Mouse (Mus musculus) heart, embryonic 11.5 days (tissue): ENCODE data around the gene Haao. TPM values are rescaled to one million over a fixed set of nuclear protein-coding genes. Genes with fewer than 3 reads are reported as not detected.
A peak's percentile ranks its signal among the peaks of the same experiment; 100 is the strongest.

Experiments
- ATAC-seq: fragments of 200-750 bp; cut with Nextera tagmentation; replicated peaks from 2 replicates; pipeline ENCODE4 v1.8.0; 2017; ENCODE audit warnings: moderate library complexity; ENCODE audit not compliant: insufficient number of reproducible peaks, low FRiP score, low TSS enrichment
- H3K27ac ChIP-seq: fragments of 300-500 bp; sonication (generic); 2 replicates; pipeline ENCODE4 v1.5.1; 2014; ENCODE audit warnings: mild to moderate bottlenecking, low read depth, low read length
- H3K27me3 ChIP-seq: fragments of 300-500 bp; sonication (generic); 2 replicates; pipeline ENCODE4 v1.6.1; 2014; ENCODE audit warnings: mild to moderate bottlenecking, low read length, mixed read lengths; ENCODE audit not compliant: control insufficient read depth, insufficient read depth
- H3K36me3 ChIP-seq: fragments of 300-500 bp; sonication (generic); 2 replicates; pipeline ENCODE4 v1.6.1; 2014; ENCODE audit warnings: mild to moderate bottlenecking, low read length, moderate library complexity, mixed read lengths; ENCODE audit not compliant: control insufficient read depth, insufficient read depth
- H3K4me1 ChIP-seq: fragments of 300-500 bp; sonication (generic); 2 replicates; pipeline ENCODE4 v1.6.1; 2014; ENCODE audit warnings: low read length; ENCODE audit not compliant: control insufficient read depth, insufficient read depth
- H3K4me2 ChIP-seq: fragments of 300-500 bp; sonication (generic); 2 replicates; pipeline ENCODE4 v1.6.1; 2014; ENCODE audit warnings: mild to moderate bottlenecking, moderate library complexity
- H3K4me3 ChIP-seq: fragments of 300-500 bp; sonication (generic); 2 replicates; pipeline ENCODE4 v1.5.1; 2014; ENCODE audit warnings: low read depth, low read length
- H3K9ac ChIP-seq: fragments of 300-500 bp; sonication (generic); 2 replicates; pipeline ENCODE4 v1.6.1; 2014; ENCODE audit warnings: mild to moderate bottlenecking, low read depth, low read length, moderate library complexity
- H3K9me3 ChIP-seq: fragments of 300-500 bp; sonication (generic); replicated peaks from 2 replicates; pipeline ENCODE4 v1.6.1; 2016; ENCODE audit warnings: low read length; ENCODE audit not compliant: control insufficient read depth
- WGBS: fragments of 180-500 bp; shearing (Covaris S2); extraction: QIAGEN DNeasy Blood & Tissue Kit; methylation state at CpG from one replicate; pipeline ENCODE4 v1.1.7; 2014; ENCODE audit not compliant: insufficient replicate concordance; 5-methylcytosine and 5-hydroxymethylcytosine counted together
- polyA plus RNA-seq: library from polyadenylated mRNA; unstranded; fragments of >200 nt; fragmentation: Nextera tagmentation; extraction: Ambion mirVana; gene quantifications from 2 replicates; pipeline ENCODE4 v1.2.1, GENCODE M21; 2014

Gene Haao
- polyA plus RNA-seq, 1 experiment from 2014 or later: 0.21 TPM

DNA sequence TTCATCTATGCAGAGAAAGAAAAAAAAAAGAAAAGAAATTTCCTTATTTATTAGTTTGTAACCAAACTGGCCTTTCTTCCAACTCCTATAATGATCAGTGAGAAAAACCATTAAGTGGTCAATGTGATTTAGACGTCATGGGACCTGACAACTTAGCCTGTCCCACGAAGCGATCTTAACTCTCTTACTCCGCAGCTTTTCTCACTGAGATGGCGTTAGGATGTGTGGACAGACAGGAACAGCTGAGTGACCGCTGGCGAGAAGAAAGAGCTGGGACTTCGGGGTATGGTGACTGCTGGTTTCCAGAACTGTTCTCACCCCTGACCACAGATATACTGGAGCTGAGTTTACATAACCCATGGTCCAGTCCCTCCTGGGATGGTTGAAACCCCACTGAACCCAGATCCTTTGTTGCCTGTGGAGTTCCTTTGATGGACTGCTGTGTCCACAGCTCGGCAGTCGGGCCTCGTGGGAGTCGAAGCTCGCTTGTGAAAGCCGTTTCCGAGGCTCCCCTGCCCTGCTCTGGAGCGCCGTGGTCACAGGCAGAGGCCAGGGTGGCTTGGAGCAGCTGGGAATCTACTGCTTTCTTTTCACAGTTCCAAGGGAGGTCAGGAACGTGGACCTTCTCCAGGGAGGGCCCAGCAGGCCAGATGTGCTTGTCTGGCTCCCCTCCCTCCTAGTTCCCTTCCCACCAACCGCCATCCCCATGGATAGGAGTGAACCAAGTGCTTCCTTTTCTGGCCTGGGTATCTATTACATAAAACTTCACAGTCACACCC, 25.8 kb upstream of the Haao start:
- Histone ChIP-seq H3K27me3 (no peaks in the 10 kb centered on the region), H3K4me3 (no peak overlapping the region), H3K36me3 (no peaks in the 10 kb centered on the region), H3K27ac (no peak overlapping the region), H3K9ac (no peak overlapping the region), H3K4me1 (no peaks in the 10 kb centered on the region), H3K9me3 (no peaks in the 10 kb centered on the region; the same call in 1 of the 2 replicates), H3K4me2 (no peak overlapping the region)
- ATAC-seq: no peak
- 76% methylated on average over 19 of the region's 19 CpGs for WGBS

DNA sequence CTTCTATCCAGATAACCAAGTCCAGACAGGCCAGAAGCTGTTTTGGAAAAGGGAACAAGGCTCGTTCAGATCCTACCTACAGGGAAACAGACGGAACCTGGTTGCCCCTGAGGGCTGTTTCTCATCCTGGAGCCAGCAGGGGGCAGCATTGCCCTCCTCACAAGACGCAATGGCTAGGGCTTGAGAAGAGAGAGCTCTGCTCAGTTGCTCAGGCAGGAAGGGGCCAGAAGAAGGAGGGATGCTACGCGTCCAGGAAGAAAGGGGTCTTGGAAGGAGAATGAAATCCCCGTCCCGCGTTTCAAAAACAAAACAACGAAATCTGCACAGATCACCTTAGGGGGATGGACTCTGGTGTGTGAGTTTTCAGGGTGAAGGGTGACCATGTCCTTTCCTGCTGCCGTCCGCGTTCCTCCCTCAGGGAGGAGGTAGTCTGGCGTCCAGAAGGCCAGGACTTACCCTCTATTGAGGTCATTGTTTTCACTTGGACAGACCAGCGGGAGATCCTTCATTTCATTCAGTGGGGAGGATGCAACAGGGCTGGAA, 25.1 kb upstream of the Haao start:
- Histone ChIP-seq H3K27ac (no peak overlapping the region), H3K9ac (no peak overlapping the region), H3K4me1 (no peaks in the 10 kb centered on the region), H3K4me2 (0 out of 2 replicates have a peak overlapping the region, but pooled peaks have one; percentile 11), H3K27me3 (no peaks in the 10 kb centered on the region), H3K9me3 (no peaks in the 10 kb centered on the region; the same call in 1 of the 2 replicates), H3K36me3 (no peaks in the 10 kb centered on the region), H3K4me3 (no peak overlapping the region)
- 0 out of 2 replicates have a peak, but pooled peaks have one; percentile 25 for ATAC-seq
- 31% methylated on average over 14 of the region's 14 CpGs for WGBS

DNA sequence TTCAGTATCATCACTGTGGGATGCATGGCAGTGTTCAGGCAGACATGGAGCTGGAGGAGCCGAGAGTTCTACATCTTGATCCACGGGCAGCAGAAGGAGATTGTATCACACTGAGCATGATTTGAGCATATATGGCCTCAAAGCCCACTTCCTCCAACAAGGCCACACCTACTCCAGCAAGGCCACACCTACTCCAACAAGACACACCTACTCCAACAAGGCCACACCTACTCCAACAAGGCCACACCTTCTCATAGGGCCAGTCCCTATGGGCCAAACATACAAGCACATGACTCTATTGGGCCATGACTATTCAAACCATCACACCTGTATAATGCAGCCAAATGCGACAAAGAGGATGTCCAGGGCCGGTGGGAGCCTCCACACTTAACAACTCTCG, 23.6 kb upstream of the Haao start:
- Histone ChIP-seq H3K27ac (no peak overlapping the region), H3K4me3 (no peak overlapping the region), H3K4me1 (no peaks in the 10 kb centered on the region), H3K27me3 (no peaks in the 10 kb centered on the region), H3K36me3 (no peaks in the 10 kb centered on the region), H3K9ac (no peak overlapping the region), H3K4me2 (no peak overlapping the region), H3K9me3 (no peaks in the 10 kb centered on the region)
- 77% methylated on average over 5 of the region's 5 CpGs for WGBS
- ATAC-seq: no peak

DNA sequence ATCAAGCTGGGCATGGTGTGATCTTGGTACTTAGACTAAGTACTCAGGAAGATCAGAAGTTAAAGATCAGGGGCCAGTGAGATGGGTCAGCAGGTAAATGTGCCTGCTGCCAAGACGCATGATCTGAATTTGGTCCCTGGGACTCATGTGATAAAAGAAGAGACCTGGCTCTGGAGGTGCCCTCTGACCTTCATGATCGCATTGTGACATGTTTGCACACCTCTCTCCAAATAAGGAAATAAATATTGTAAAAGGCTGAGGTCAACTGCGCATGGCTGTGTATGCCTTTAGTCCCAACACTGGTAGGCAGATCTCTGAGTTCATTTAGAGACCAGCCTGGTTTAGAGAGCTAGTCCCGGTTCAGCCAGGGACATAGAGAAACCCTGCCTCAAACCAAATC, 22.6 kb upstream of the Haao start:
- Histone ChIP-seq H3K27ac (no peak overlapping the region), H3K9me3 (no peaks in the 10 kb centered on the region), H3K27me3 (no peaks in the 10 kb centered on the region), H3K4me1 (no peaks in the 10 kb centered on the region), H3K4me2 (no peak overlapping the region), H3K4me3 (no peak overlapping the region), H3K36me3 (no peaks in the 10 kb centered on the region), H3K9ac (no peak overlapping the region)
- no peak for ATAC-seq
- 87% methylated on average over 4 of the region's 4 CpGs for WGBS

DNA sequence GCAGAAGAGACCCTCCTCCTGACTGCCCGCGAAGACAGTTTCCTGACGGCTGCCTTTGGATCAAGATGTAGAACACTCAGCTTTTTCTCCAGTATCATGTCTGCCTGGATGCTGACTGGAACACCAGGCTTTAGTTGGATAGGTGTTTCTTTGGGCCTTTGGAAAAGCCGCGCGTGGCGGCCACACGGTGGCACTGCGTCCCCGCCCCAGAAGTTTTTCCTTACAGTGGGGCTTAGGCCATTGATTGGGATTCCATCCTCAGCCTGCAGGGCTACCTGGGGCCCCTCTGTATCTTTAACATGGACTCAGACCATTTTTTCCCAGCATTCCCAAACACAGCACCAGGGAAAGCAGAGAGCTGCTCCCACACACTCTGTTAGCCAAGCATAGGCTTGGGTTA, 18.8 kb upstream of the Haao start:
- Histone ChIP-seq H3K27ac (no peak overlapping the region), H3K4me3 (no peak overlapping the region), H3K4me2 (no peak overlapping the region), H3K27me3 (no peaks in the 10 kb centered on the region), H3K4me1 (no peaks in the 10 kb centered on the region), H3K9ac (no peak overlapping the region), H3K9me3 (no peaks in the 10 kb centered on the region), H3K36me3 (no peaks in the 10 kb centered on the region)
- ATAC-seq: no peak
- WGBS: 11% methylated on average over 10 of the region's 10 CpGs

DNA sequence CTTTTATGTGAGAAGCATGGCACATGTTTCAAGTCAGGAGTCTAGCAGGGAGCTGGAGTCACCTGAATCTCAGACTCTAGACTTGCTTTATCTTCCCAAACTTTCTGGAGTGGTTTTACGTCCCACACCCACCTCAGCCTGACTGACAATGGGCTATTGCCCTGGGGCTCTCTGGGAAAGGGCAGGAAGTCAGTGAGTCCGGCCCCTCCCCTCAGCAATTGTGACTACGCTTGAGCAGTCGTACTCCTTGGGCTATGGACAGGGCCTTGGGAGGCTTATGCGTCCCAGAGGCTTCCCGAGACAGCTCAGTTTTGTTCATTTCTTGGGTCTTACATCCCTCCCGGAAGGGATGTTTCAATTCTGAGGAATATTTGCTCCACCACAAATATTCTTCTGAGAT, 17.6 kb upstream of the Haao start:
- no peak for ATAC-seq
- Histone ChIP-seq H3K36me3 (no peaks in the 10 kb centered on the region), H3K27me3 (no peaks in the 10 kb centered on the region), H3K9me3 (no peaks in the 10 kb centered on the region), H3K4me1 (no peaks in the 10 kb centered on the region), H3K4me2 (no peak overlapping the region), H3K4me3 (no peak overlapping the region), H3K27ac (no peak overlapping the region), H3K9ac (no peak overlapping the region)
- 68% methylated on average over 7 of the region's 7 CpGs for WGBS

DNA sequence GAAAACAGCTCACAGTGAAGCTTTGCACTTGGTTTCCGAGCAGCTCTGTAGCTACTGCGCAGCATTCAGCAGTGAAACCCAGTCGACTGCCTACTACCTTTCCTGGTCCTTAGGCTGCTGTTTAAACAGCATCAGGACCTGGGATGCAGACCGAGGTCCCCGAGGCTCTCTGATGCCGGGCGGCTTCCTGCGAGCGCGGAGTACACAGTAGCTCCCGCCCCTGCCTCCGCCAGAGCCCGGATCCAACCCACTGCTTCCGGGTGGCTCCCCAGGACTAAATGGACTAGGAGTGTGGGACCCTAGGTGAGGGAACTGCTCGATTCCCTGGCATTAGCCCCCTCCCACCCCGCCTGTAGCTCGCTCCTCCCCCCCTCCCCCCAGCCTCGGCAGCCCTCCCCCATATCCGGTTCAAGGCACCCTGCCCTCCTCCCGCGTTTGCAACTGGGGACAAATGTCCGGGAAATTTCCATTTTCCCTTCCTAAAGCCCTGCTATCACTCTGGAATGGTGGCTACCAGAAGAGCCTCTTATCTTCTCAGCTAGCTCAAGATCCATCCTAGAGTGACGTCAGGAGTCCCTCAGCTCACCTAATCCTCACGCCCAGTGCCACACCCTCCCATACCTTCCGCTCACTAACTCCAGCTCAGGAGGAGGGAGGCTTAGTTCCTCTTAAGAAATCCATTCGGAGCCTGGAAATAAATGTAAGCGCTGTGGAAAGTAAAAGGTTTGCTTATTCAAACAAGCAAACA, 14.5 kb upstream of the Haao start:
- peak overlapping the region; percentile 78 for H3K4me3 ChIP-seq
- H3K4me1 ChIP-seq: no peaks in the 10 kb centered on the region
- no peaks in the 10 kb centered on the region for H3K36me3 ChIP-seq
- ATAC-seq: peak; percentile 41
- H3K9ac ChIP-seq: peak overlapping the region; percentile 89
- under 1% methylated on average over 25 of the region's 27 CpGs for WGBS
- no peaks in the 10 kb centered on the region for H3K9me3 ChIP-seq
- peak overlapping the region; percentile 89 for H3K4me2 ChIP-seq
- no peaks in the 10 kb centered on the region for H3K27me3 ChIP-seq
- peak overlapping the region; percentile 79 for H3K27ac ChIP-seq

DNA sequence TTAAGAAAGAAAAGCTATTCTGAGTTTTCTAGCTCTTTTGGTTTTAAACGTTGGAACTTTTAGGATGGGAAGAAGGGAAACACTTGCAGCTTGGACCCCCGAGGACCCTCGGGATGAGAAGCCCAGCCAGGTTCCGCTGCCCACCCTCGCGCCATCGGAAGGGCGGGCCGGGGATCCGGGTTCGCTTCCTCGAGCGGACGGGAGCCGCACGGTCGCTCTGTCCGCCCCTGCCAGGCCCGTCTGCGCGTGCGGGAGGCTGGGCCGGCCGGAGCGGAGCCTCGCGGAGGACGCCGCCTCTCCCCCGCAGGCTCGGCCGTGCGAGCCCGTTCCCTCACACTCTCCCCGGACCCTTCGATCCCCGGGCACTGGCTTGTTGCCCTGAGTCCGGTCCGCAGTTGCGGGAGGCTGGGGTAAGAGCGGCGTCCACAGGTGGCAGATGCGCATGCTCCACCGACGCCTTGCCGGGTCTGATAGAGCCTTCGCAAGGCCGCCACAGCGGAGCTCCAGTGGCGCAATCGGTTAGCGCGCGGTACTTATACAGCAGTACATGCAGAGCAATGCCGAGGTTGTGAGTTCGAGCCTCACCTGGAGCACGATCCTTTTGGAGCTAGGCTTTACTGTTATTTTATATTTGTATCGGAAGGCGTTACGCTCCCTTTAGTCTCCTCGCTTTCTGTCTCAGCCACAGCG, 13.8 kb upstream of the Haao start:
- ATAC-seq: peak; percentile 90
- no peaks in the 10 kb centered on the region for H3K27me3 ChIP-seq

More for the DNA sequence above, 13.8 kb upstream of the Haao start:
- Histone ChIP-seq H3K9ac (peak overlapping the region; percentile 89), H3K9me3 (no peaks in the 10 kb centered on the region), H3K36me3 (no peaks in the 10 kb centered on the region), H3K4me2 (peak overlapping the region; percentile 89), H3K4me3 (peak overlapping the region; percentile 78), H3K27ac (peak overlapping the region; percentile 83), H3K4me1 (no peaks in the 10 kb centered on the region)
- WGBS: under 1% methylated on average over 60 of the region's 62 CpGs
